Mouse (Mus musculus): ENCODE data around the gene St6galnac5. TPM values are rescaled to one million over a fixed set of nuclear protein-coding genes. Genes with fewer than 3 reads are reported as not detected.
A peak's percentile ranks its signal among the peaks of the same experiment; 100 is the strongest.

Gene St6galnac5
- polyA plus RNA-seq, 1 experiment from 2014 or later = 19.3 TPM

DNA sequence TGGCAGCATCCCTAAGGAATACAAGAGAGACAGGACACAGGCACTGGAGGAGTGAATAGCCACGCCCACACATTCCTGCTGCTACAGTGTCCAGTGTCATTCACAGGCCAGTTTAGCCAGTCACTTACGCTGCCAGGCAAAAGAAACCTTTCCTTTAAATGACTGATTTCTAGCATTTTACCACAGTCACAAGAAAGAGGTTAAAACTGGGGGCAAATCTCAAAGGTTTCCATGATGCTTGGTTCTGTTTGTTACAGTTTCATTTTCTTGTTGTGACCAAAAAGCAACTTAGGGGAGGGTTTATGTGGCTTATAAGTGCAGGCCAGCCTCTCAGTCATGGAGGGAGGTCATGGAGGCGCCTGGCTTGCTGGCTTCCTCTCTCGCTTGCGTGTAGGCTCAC lies 74.4 kb downstream of the St6galnac5 start:
- H3K4me2 ChIP-seq = no peak overlapping the region
- H3K9ac ChIP-seq = no peak overlapping the region
- no peaks in the 10 kb centered on the region for H3K27me3 ChIP-seq
- no peak overlapping the region for H3K4me3 ChIP-seq
- no peak for ATAC-seq (ENCODE audit: low FRiP score, low read depth)
- no peaks in the 10 kb centered on the region for H3K36me3 ChIP-seq
- no peak overlapping the region for H3K27ac ChIP-seq (replicated peaks)
- 85% methylated on average over 5 of the region's 5 CpGs for WGBS
- H3K9me3 ChIP-seq = no peaks in the 10 kb centered on the region
- H3K4me1 ChIP-seq (replicated peaks) = peaks cover 6% of the 10 kb centered on the region; the same call in 1 of the 2 replicates

DNA sequence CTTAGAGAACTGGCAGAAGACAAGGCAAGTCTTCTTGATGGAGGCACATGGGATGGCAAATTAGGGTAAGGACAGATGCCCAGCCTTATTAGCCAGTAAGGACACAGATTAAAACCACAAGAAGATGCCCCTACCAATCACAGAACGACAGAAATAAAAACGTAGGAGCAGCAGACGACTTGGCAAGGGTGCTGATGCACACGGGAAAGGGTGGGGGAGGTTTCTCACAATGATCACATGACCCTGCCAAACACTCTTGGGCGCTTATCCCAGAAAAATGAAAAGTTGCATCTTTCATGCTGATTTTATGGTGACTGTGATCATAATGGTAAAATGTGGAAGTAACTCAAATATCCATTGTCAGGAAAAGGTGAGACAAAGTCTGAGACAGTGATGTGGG lies 75.0 kb downstream of the St6galnac5 start:
- Histone ChIP-seq H3K27ac (replicated peaks) (no peak overlapping the region), H3K9ac (no peak overlapping the region), H3K36me3 (no peaks in the 10 kb centered on the region), H3K4me3 (no peak overlapping the region), H3K4me1 (replicated peaks) (peaks cover 6% of the 10 kb centered on the region; the same call in 1 of the 2 replicates), H3K27me3 (no peaks in the 10 kb centered on the region), H3K9me3 (no peaks in the 10 kb centered on the region), H3K4me2 (no peak overlapping the region)
- WGBS = 76% methylated on average over 5 of the region's 5 CpGs
- ATAC-seq (ENCODE audit: low FRiP score, low read depth) = no peak

DNA sequence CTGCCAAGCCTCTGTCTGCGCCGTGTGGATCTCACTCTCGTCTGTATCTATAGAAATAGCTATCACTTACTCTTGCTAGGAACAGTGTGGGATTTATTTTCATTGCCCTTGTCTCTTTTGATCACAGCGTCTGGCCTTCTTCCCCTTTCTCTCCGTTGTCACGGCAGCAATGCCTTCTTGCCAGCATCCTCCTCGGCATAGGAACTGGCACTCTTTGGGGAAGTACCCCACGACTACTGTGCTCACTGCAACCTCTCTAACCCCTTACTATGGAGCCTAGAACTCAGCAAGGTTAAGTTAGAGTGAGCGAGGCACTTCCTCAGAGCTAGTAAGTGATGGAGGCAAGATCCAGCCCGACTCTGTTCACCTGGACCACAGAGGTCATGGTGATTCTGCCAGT lies 76.2 kb downstream of the St6galnac5 start:
- H3K4me3 ChIP-seq = no peak overlapping the region
- ATAC-seq (ENCODE audit: low FRiP score, low read depth) = no peak
- WGBS = 40% methylated on average over 10 of the region's 10 CpGs
- H3K27me3 ChIP-seq = no peaks in the 10 kb centered on the region
- no peaks in the 10 kb centered on the region for H3K9me3 ChIP-seq
- no peak overlapping the region for H3K27ac ChIP-seq (replicated peaks)
- H3K9ac ChIP-seq = no peak overlapping the region
- H3K4me1 ChIP-seq (replicated peaks) = peaks cover 6% of the 10 kb centered on the region; the same call in 1 of the 2 replicates
- H3K4me2 ChIP-seq = no peak overlapping the region
- no peaks in the 10 kb centered on the region for H3K36me3 ChIP-seq

DNA sequence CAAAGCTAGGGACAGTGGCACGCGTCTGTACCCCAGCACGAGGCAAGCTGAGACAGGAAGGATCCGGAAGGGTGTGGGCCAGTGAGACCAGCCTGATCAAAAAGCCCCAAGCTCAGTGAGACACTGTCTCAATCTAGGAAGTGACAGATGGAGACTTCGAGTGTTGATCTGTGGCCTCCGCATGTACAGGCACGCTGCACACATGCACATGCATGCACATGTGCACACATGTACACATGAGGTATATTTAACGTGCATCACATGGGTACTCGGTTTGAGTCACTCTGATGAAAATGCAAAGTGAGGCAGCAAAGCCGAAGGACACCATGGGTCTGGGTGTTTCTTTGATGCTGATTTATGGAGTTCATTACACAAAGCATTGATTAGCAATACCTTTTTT lies 77.0 kb downstream of the St6galnac5 start:
- no peak overlapping the region for H3K27ac ChIP-seq (replicated peaks)

DNA sequence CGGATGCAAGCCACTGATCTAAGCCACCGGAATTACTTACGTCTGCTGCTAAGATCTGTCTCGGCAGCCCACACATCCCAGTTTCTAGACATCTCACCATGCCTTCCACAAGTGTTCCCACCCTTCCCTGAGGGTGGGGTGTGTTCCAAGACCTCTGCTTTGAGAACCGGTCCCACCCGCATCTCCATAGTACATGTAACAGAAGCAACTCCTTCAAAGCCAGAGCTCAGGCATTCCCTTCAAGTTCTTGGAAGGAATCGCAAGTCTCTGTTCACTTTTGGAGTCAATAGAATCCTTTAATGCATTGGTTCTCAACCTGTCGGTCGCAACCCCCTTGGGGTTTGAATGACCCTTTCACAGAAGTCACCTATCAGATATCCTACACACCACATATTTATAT lies 83.1 kb downstream of the St6galnac5 start:
- Histone ChIP-seq H3K27ac (replicated peaks) (no peak overlapping the region), H3K9me3 (no peaks in the 10 kb centered on the region), H3K9ac (no peak overlapping the region), H3K27me3 (no peaks in the 10 kb centered on the region), H3K4me1 (replicated peaks) (no peaks in the 10 kb centered on the region), H3K4me2 (no peak overlapping the region), H3K36me3 (no peaks in the 10 kb centered on the region), H3K4me3 (no peak overlapping the region)
- WGBS = 94% methylated on average over 9 of the region's 9 CpGs
- no peak for ATAC-seq (ENCODE audit: low FRiP score, low read depth)

More for the DNA sequence above, 77.0 kb downstream of the St6galnac5 start:
- peak; percentile 56; the same call in 1 of the 2 replicates for ATAC-seq (ENCODE audit: low FRiP score, low read depth)
- no peaks in the 10 kb centered on the region for H3K36me3 ChIP-seq
- H3K4me1 ChIP-seq (replicated peaks) = peaks cover 6% of the 10 kb centered on the region; the same call in 1 of the 2 replicates
- H3K4me2 ChIP-seq = no peak overlapping the region
- no peak overlapping the region for H3K9ac ChIP-seq
- 89% methylated on average over 10 of the region's 10 CpGs for WGBS
- H3K4me3 ChIP-seq = no peak overlapping the region
- H3K27me3 ChIP-seq = no peaks in the 10 kb centered on the region
- no peaks in the 10 kb centered on the region for H3K9me3 ChIP-seq

DNA sequence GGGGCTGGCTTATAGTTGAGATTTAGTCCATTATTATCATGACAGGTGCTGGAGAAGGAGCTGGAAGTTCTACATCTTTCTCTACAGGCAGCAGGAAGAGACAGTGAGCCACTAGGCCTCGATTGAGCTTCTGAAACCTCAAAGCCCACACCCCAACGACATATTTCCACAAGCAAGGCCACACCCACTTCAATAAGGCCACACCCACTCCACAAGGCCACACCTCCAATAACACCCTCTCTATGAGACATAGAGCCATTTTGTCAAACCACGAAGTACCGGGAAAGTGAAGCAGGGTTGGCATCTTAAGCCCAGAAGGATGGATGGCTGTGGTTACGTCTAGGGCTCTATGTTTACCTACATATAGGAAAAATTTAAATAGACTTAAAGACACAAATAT lies 84.8 kb downstream of the St6galnac5 start:
- no peak overlapping the region for H3K9ac ChIP-seq
- ATAC-seq (ENCODE audit: low FRiP score, low read depth) = no peak
- no peaks in the 10 kb centered on the region for H3K36me3 ChIP-seq
- no peaks in the 10 kb centered on the region for H3K27me3 ChIP-seq
- H3K4me1 ChIP-seq (replicated peaks) = no peaks in the 10 kb centered on the region
- WGBS = 82% methylated on average over 5 of the region's 5 CpGs
- H3K27ac ChIP-seq (replicated peaks) = no peak overlapping the region
- no peaks in the 10 kb centered on the region for H3K9me3 ChIP-seq
- no peak overlapping the region for H3K4me3 ChIP-seq
- H3K4me2 ChIP-seq = no peak overlapping the region

DNA sequence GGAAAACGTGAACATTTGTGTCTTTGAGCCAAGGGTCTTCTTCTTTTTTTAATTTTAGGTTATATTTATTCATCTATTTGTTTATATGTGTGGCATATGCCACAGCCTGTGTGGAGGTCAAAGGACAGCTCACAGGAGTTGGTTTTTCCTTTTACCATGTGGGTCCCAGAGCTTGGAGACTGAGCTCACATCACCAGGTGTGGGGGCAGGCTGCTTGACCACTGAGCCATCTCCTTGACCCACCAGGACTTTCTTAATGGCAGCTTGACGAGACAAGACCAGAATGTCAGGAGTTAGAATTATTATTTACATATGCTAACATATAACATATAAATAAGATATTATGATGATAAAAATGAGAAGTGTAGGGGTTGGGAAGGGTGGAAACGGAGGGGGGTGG lies 85.9 kb downstream of the St6galnac5 start:
- Histone ChIP-seq H3K27ac (replicated peaks) (no peak overlapping the region), H3K4me1 (replicated peaks) (no peaks in the 10 kb centered on the region), H3K36me3 (no peaks in the 10 kb centered on the region), H3K9ac (no peak overlapping the region), H3K4me2 (no peak overlapping the region), H3K27me3 (no peaks in the 10 kb centered on the region), H3K4me3 (no peak overlapping the region), H3K9me3 (no peaks in the 10 kb centered on the region)
- no peak for ATAC-seq (ENCODE audit: low FRiP score, low read depth)
- 83% methylated on average over 3 of the region's 3 CpGs for WGBS

DNA sequence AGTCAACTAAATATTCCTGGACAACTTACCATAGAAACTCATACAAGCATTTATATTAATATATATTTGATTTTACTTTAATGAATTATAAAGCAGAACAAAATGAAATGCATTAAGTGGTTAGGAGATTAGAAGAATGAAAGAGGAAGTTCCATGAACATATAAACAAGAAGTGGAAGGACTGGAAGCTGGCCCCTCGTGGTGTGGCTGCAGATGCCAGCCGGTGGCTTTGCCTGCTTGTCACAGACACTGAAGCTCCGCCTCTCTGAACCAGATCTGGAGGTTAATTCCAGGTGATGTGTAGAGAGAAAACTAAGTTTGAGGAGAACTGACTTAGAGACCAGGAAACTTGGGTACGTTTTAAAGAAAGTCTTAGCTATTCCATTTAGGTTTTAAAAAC lies 87.1 kb downstream of the St6galnac5 start:
- WGBS = 67% methylated on average over 4 of the region's 4 CpGs
- no peaks in the 10 kb centered on the region for H3K27me3 ChIP-seq
- H3K4me1 ChIP-seq (replicated peaks) = no peaks in the 10 kb centered on the region
- H3K27ac ChIP-seq (replicated peaks) = no peak overlapping the region
- H3K4me3 ChIP-seq = no peak overlapping the region
- no peak overlapping the region for H3K9ac ChIP-seq
- H3K9me3 ChIP-seq = no peaks in the 10 kb centered on the region
- no peaks in the 10 kb centered on the region for H3K36me3 ChIP-seq
- ATAC-seq (ENCODE audit: low FRiP score, low read depth) = no peak
- no peak overlapping the region for H3K4me2 ChIP-seq

DNA sequence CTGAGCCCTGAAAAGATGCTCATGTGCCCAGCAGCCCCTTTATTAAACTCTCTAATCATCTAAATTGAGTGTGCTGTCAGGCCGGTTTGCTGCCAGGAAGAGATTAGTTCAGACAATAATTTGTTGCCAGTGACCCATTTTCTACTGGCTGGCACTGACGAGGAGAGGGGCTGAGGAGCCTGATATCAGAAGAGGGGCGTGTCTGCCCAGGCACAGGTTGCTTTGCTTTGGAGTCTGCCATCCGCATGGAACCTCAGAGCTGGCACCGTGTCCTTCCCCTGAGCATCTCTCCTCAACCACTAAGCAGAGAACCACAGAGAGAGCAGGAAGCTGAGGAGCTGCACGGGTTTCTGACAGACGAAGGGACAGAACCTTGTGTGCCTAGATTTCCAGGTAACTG lies 93.9 kb downstream of the St6galnac5 start:
- Histone ChIP-seq H3K9ac (no peak overlapping the region), H3K4me1 (replicated peaks) (peaks cover 18% of the 10 kb centered on the region; the same call in 1 of the 2 replicates), H3K27me3 (no peaks in the 10 kb centered on the region), H3K27ac (replicated peaks) (no peak overlapping the region), H3K4me2 (no peak overlapping the region), H3K36me3 (no peaks in the 10 kb centered on the region), H3K9me3 (no peaks in the 10 kb centered on the region), H3K4me3 (no peak overlapping the region)
- WGBS = 64% methylated on average over 7 of the region's 7 CpGs
- ATAC-seq (ENCODE audit: low FRiP score, low read depth) = no peak

DNA sequence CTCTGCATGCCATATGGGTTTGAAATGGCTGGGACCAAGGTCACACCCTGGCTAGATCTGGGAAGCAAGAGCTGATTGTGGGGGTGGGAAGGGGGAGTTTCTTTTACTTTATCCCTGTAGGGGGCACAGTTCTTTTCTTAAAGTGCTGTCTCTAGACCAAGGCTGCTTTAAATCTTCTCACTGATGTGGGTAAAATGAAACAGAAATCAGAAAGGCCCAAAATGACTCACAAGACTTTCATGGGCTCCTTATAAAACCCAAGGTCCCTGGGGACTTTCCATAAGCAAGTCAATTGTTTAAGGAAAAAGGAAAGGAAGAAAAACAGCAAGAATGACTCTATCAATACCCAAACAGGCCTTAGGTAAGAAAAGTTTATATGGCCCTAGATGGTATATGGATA lies 95.3 kb downstream of the St6galnac5 start:
- no peak for ATAC-seq (ENCODE audit: low FRiP score, low read depth)
- H3K9ac ChIP-seq = no peak overlapping the region
- no peaks in the 10 kb centered on the region for H3K9me3 ChIP-seq
- no peak overlapping the region for H3K27ac ChIP-seq (replicated peaks)
- no peak overlapping the region for H3K4me3 ChIP-seq
- H3K4me1 ChIP-seq (replicated peaks) = peaks cover 22% of the 10 kb centered on the region
- H3K36me3 ChIP-seq = no peaks in the 10 kb centered on the region
- H3K4me2 ChIP-seq = no peak overlapping the region
- no peaks in the 10 kb centered on the region for H3K27me3 ChIP-seq

DNA sequence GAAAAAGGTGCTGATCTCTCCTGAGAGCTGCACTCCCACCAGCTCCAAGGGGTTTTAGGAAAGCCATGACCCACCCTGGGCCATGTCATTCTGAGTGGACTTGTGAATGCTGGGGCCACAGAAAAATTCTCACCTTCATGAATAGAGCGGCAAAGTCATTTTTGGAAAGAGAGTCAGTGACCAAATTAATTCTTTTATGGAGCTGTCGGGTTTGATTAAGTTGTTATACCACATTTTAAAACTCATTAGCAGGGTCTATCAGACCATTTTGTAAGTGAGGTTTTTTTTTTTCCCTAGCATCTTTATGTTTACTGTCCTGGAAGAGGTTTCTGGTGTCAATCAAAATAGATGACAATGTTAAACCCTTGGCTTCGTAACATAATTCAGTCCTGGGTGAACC lies 98.5 kb downstream of the St6galnac5 start:
- H3K4me2 ChIP-seq = no peak overlapping the region
- H3K36me3 ChIP-seq = no peaks in the 10 kb centered on the region
- no peak overlapping the region for H3K9ac ChIP-seq
- 59% methylated on average over 3 of the region's 3 CpGs for WGBS
- H3K4me1 ChIP-seq (replicated peaks) = peaks cover 41% of the 10 kb centered on the region
- ATAC-seq (ENCODE audit: low FRiP score, low read depth) = no peak
- no peak overlapping the region for H3K27ac ChIP-seq (replicated peaks)
- no peaks in the 10 kb centered on the region for H3K9me3 ChIP-seq
- H3K27me3 ChIP-seq = no peaks in the 10 kb centered on the region
- H3K4me3 ChIP-seq = no peak overlapping the region

DNA sequence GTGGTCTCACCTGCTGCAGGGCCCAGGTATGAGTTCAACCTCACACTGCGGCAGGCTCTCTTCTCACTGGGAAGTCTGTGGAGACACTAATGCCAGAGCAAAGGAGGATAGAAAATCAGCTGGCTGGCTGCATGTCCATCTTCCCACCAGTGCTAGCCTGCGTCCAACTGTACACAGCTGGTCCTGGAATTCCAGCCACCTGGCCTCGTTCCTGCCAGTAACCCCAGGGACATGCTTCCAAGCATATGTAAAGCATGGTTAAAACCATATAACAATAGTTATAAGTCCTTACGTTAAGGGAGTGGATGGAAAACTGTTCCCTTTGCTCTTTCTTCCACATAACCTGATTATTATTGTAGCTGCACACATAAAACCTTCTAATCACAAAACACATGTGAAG lies 100.3 kb downstream of the St6galnac5 start:
- H3K9ac ChIP-seq = no peak overlapping the region
- H3K9me3 ChIP-seq = no peaks in the 10 kb centered on the region
- H3K27me3 ChIP-seq = no peaks in the 10 kb centered on the region
- ATAC-seq (ENCODE audit: low FRiP score, low read depth) = no peak
- 60% methylated on average over 4 of the region's 4 CpGs for WGBS
- H3K4me1 ChIP-seq (replicated peaks) = peaks cover 39% of the 10 kb centered on the region
- no peak overlapping the region for H3K4me2 ChIP-seq
- H3K4me3 ChIP-seq = no peak overlapping the region
- H3K27ac ChIP-seq (replicated peaks) = 0 out of 2 replicates have a peak overlapping the region, but pooled peaks have one; percentile 18
- no peaks in the 10 kb centered on the region for H3K36me3 ChIP-seq

DNA sequence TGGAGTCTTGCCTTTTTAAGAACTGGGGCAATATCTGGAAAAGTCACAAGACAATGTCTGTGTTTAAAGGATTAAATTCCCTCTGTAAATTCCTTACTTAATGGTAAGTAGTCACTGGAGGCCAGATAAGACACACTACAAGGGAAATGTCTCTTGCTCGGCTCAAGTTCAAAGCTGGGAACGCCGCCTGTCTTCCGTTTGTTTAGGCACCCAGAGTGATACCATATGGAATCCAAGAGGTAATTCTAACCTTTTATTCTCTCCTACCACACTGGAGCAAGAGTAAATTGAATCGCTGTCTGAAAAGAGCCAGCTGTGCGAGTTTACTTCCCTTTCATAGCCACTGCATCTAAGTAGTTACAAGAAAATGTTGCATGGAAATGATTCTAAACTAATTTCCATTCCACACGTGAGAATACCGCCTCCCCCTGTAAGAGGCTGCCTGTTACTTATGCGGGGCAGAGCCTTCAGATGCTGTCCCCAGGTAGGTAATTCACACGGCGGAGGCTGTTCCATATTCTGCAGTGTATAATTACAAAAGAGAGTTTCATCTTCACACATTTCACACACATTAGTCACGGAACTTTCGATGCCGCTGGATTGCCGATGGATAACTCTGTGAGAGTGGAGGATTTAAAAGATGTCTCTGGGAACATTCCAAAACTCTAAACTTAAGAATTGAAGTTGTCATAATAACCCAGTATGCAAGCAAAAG lies 101.8 kb downstream of the St6galnac5 start:
- peaks cover 39% of the 10 kb centered on the region for H3K4me1 ChIP-seq (replicated peaks)
- H3K4me2 ChIP-seq = no peak overlapping the region
- ATAC-seq (ENCODE audit: low FRiP score, low read depth) = no peak
- no peaks in the 10 kb centered on the region for H3K27me3 ChIP-seq
- no peak overlapping the region for H3K9ac ChIP-seq
- no peaks in the 10 kb centered on the region for H3K36me3 ChIP-seq
- no peak overlapping the region for H3K27ac ChIP-seq (replicated peaks)
- H3K9me3 ChIP-seq = no peaks in the 10 kb centered on the region
- no peak overlapping the region for H3K4me3 ChIP-seq
- 41% methylated on average over 15 of the region's 15 CpGs for WGBS
